In genomic region chr11:97338302-97338976, GRCm38 (mm10) we compare ENCODE assay signal across 11 mouse cellular contexts. TPM values are rescaled to one million over a fixed set of nuclear protein-coding genes. Genes with fewer than 3 reads are reported as not detected.
DNase-seq lines count a peak whose midpoint lies in the region; ATAC-seq and TF ChIP-seq lines count a peak whose summit lies in the region.
"Had no signal": no experiment of that assay in that cellular context is flagged by ENCODE, and none has a peak within 500 bp of the region (broad histone marks: within the 10 kb centered on the region; RNA-seq: fewer than 3 reads in every experiment).

No protein-coding gene starts in this region.

- H3K9me3 ChIP-seq in heart, embryonic 11.5 days (replicated peaks; ENCODE audit: control insufficient read depth, low read length) = no peaks in the 10 kb centered on the region
- H3K9me3 ChIP-seq in embryonic facial prominence, embryonic 10.5 days = no peaks in the 10 kb centered on the region
- H3K9me3 ChIP-seq in intestine, embryonic 14.5 days (ENCODE audit: control insufficient read depth, low read length) = no peaks in the 10 kb centered on the region
- no peaks in the 10 kb centered on the region for H3K9me3 ChIP-seq in midbrain, postnatal 0 days (ENCODE audit: low read length)
- H3K9me3 ChIP-seq: megakaryocyte, embryonic 14.5 days had no signal

- no peak for TF ChIP-seq CTCF in midbrain, postnatal 0 days (IDR thresholded peaks at IDR 0.05)

- H3K27me3 ChIP-seq in heart, embryonic 11.5 days (ENCODE audit: control insufficient read depth, insufficient read depth, low read length) = peaks cover 41% of the 10 kb centered on the region
- peaks cover 51% of the 10 kb centered on the region for H3K27me3 ChIP-seq in embryonic facial prominence, embryonic 10.5 days (replicated peaks; ENCODE audit: low read depth, poor library complexity, severe bottlenecking)
- H3K27me3 ChIP-seq in intestine, embryonic 14.5 days (replicated peaks; ENCODE audit: control insufficient read depth, insufficient read depth, low read length) = 0 out of 2 replicates have a peak, but pooled peaks cover under 1% of the 10 kb centered on the region
- H3K27me3 ChIP-seq in midbrain, postnatal 0 days (ENCODE audit: insufficient read depth, low read length) = no peaks in the 10 kb centered on the region
- H3K27me3 ChIP-seq: CH12.LX had no signal

- H3K4me2 ChIP-seq in heart, embryonic 11.5 days = peak overlapping the region; percentile 56
- peak overlapping the region; percentile 35 for H3K4me2 ChIP-seq in intestine, embryonic 14.5 days (ENCODE audit: low read length)
- no peak overlapping the region; the same call in 1 of the 2 replicates for H3K4me2 ChIP-seq in midbrain, postnatal 0 days (ENCODE audit: low read depth, low read length, poor library complexity, severe bottlenecking)

- 30% methylated on average over 21 of the region's 21 CpGs for WGBS in heart, embryonic 11.5 days (ENCODE audit: insufficient replicate concordance)
- WGBS in embryonic facial prominence, embryonic 10.5 days = 57% methylated on average over 21 of the region's 21 CpGs
- 43% methylated on average over 21 of the region's 21 CpGs for WGBS in intestine, embryonic 14.5 days
- WGBS in midbrain, postnatal 0 days = 62% methylated on average over 20 of the region's 21 CpGs

- H3K27ac ChIP-seq in heart, embryonic 11.5 days (ENCODE audit: low read depth, low read length) = no peak overlapping the region
- H3K27ac ChIP-seq in embryonic facial prominence, embryonic 10.5 days (replicated peaks) = peak overlapping the region; percentile 19; the same call in 1 of the 2 replicates
- peak overlapping the region; percentile 76 for H3K27ac ChIP-seq in intestine, embryonic 14.5 days (ENCODE audit: low read depth)
- 0 out of 2 replicates have a peak overlapping the region, but pooled peaks have one; percentile 18 for H3K27ac ChIP-seq in midbrain, postnatal 0 days (ENCODE audit: low read depth, low read length)

- no peak for DNase-seq in heart, postnatal 36 days
- no peak for DNase-seq in embryonic facial prominence, embryonic 10.5 days (ENCODE audit: low spot score)
- DNase-seq in intestine, embryonic 14.5 days (ENCODE audit: low spot score) = peak; percentile 68
- peak; percentile 12 for DNase-seq in midbrain, postnatal 0 days (ENCODE audit: low spot score)
- DNase-seq in right cerebral cortex, postnatal 25 days = no peak
- no peak for DNase-seq in adrenal gland, postnatal 25 days
- no peak for DNase-seq in cerebellum, postnatal 4 days (ENCODE audit: low spot score in 2 of 2)
- DNase-seq: thymus, postnatal 14 days had no signal

- intact Hi-C loops in heart, postnatal 36 days (cut with DNase I) = no loop called here

- H3K36me3 ChIP-seq in heart, embryonic 11.5 days (ENCODE audit: control insufficient read depth, insufficient read depth, low read length) = no peaks in the 10 kb centered on the region
- no peaks in the 10 kb centered on the region for H3K36me3 ChIP-seq in embryonic facial prominence, embryonic 10.5 days (replicated peaks)
- no peaks in the 10 kb centered on the region for H3K36me3 ChIP-seq in intestine, embryonic 14.5 days (ENCODE audit: control insufficient read depth, insufficient read depth, low read length)
- 0 out of 2 replicates have a peak, but pooled peaks cover 2% of the 10 kb centered on the region for H3K36me3 ChIP-seq in midbrain, postnatal 0 days (ENCODE audit: insufficient read depth, low read length)

- H3K4me1 ChIP-seq in heart, embryonic 11.5 days (ENCODE audit: control insufficient read depth, insufficient read depth, low read length) = peaks cover 9% of the 10 kb centered on the region
- peaks cover 54% of the 10 kb centered on the region for H3K4me1 ChIP-seq in embryonic facial prominence, embryonic 10.5 days
- no peaks in the 10 kb centered on the region for H3K4me1 ChIP-seq in intestine, embryonic 14.5 days (replicated peaks; ENCODE audit: control insufficient read depth, insufficient read depth, low read length)
- no peaks in the 10 kb centered on the region for H3K4me1 ChIP-seq in midbrain, postnatal 0 days (ENCODE audit: insufficient read depth, low read length)

- peak overlapping the region; percentile 34; the same call in 1 of the 2 replicates for H3K9ac ChIP-seq in heart, embryonic 11.5 days (ENCODE audit: low read depth, low read length)
- H3K9ac ChIP-seq in intestine, embryonic 14.5 days (ENCODE audit: low read length) = no peak overlapping the region
- no peak overlapping the region for H3K9ac ChIP-seq in midbrain, postnatal 0 days (replicated peaks; ENCODE audit: low read length, poor library complexity, severe bottlenecking)

- H3K4me3 ChIP-seq in heart, embryonic 11.5 days (ENCODE audit: low read depth, low read length) = peak overlapping the region; percentile 12; the same call in 1 of the 2 replicates
- H3K4me3 ChIP-seq in embryonic facial prominence, embryonic 10.5 days = peak overlapping the region; percentile 2; the same call in 1 of the 2 replicates
- no peak overlapping the region for H3K4me3 ChIP-seq in intestine, embryonic 14.5 days (ENCODE audit: low read depth, low read length)
- H3K4me3 ChIP-seq in midbrain, postnatal 0 days (ENCODE audit: low read depth, low read length) = no peak overlapping the region
- H3K4me3 ChIP-seq: megakaryocyte, embryonic 14.5 days had no signal

- no peak for ATAC-seq in heart, embryonic 11.5 days (replicated peaks; ENCODE audit: insufficient number of reproducible peaks, low FRiP score, low TSS enrichment)
- ATAC-seq in intestine, embryonic 14.5 days (replicated peaks; ENCODE audit: low FRiP score, low TSS enrichment, low read depth) = peak; percentile 50
- ATAC-seq in midbrain, postnatal 0 days (ENCODE audit: low FRiP score) = no peak

RNA-seq across cellular contexts. Expression of gene Gpr179, which starts 13.4 kb away (rescaled TPM):
- 0.01 TPM in 1 of 2 replicates, not detected in the other for polyA plus RNA-seq in heart, embryonic 11.5 days (2014; fragmentation: Nextera tagmentation; extraction: Ambion mirVana)
- under 1 TPM; 0.08 to 0.11 TPM for total RNA-seq in heart, postnatal 36 days (2021)
- polyA plus RNA-seq in embryonic facial prominence, embryonic 10.5 days (2016; fragmentation: Nextera tagmentation; extraction: Ambion mirVana) = 0.05 and 0.07 TPM in 2 replicates
- 0.11 and 0.15 TPM in 2 replicates for polyA plus RNA-seq in intestine, embryonic 14.5 days (2014; fragmentation: Nextera tagmentation; extraction: Ambion mirVana)
- total RNA-seq in midbrain, postnatal 0 days (2014; rRNA removed) = 0.57 and 0.71 TPM in 2 replicates
- 0.66 and 0.78 TPM in 2 replicates for polyA plus RNA-seq in midbrain, postnatal 0 days (2015; fragmentation: Nextera tagmentation; extraction: Ambion mirVana)
- 1.8 and 4.7 TPM in 2 replicates for total RNA-seq in adrenal gland, postnatal 25 days (2021)

RNA-seq across cellular contexts. Expression of gene Mrpl45, which starts 22.9 kb away (rescaled TPM):
- 64.2 and 70.3 TPM in 2 replicates for polyA plus RNA-seq in heart, embryonic 11.5 days (2014; fragmentation: Nextera tagmentation; extraction: Ambion mirVana)
- total RNA-seq in heart, postnatal 36 days (2021) = 10 to 100 TPM; 55.3 to 65.3 TPM
- polyA plus RNA-seq in embryonic facial prominence, embryonic 10.5 days (2016; fragmentation: Nextera tagmentation; extraction: Ambion mirVana) = 65.7 and 67.0 TPM in 2 replicates
- polyA plus RNA-seq in intestine, embryonic 14.5 days (2014; fragmentation: Nextera tagmentation; extraction: Ambion mirVana) = 52.1 and 55.5 TPM in 2 replicates
- 21.4 and 29.1 TPM in 2 replicates for total RNA-seq in midbrain, postnatal 0 days (2014; rRNA removed)
- polyA plus RNA-seq in midbrain, postnatal 0 days (2015; fragmentation: Nextera tagmentation; extraction: Ambion mirVana) = 33.0 and 36.0 TPM in 2 replicates
- total RNA-seq in adrenal gland, postnatal 25 days (2021) = 25.9 and 31.6 TPM in 2 replicates

RNA-seq across cellular contexts. Expression of gene Socs7, which starts 23.9 kb away (rescaled TPM):
- polyA plus RNA-seq in heart, embryonic 11.5 days (2014; fragmentation: Nextera tagmentation; extraction: Ambion mirVana) = 2.2 and 2.9 TPM in 2 replicates
- total RNA-seq in heart, postnatal 36 days (2021) = 10 to 100 TPM; 18.3 to 19.6 TPM
- polyA plus RNA-seq in embryonic facial prominence, embryonic 10.5 days (2016; fragmentation: Nextera tagmentation; extraction: Ambion mirVana) = 3.3 TPM in 2 replicates
- 2.1 and 2.5 TPM in 2 replicates for polyA plus RNA-seq in intestine, embryonic 14.5 days (2014; fragmentation: Nextera tagmentation; extraction: Ambion mirVana)
- 54.9 and 60.4 TPM in 2 replicates for total RNA-seq in midbrain, postnatal 0 days (2014; rRNA removed)
- 6.9 and 7.4 TPM in 2 replicates for polyA plus RNA-seq in midbrain, postnatal 0 days (2015; fragmentation: Nextera tagmentation; extraction: Ambion mirVana)
- total RNA-seq in adrenal gland, postnatal 25 days (2021) = 21.0 and 27.5 TPM in 2 replicates

RNA-seq across cellular contexts. Expression of gene Npepps, which starts 58.0 kb away (rescaled TPM):
- 78.0 and 79.8 TPM in 2 replicates for polyA plus RNA-seq in heart, embryonic 11.5 days (2014; fragmentation: Nextera tagmentation; extraction: Ambion mirVana)
- 10 to 100 TPM; 79.6 to 87.6 TPM for total RNA-seq in heart, postnatal 36 days (2021)
- polyA plus RNA-seq in embryonic facial prominence, embryonic 10.5 days (2016; fragmentation: Nextera tagmentation; extraction: Ambion mirVana) = 85.5 and 88.1 TPM in 2 replicates
- 83.1 and 90.0 TPM in 2 replicates for polyA plus RNA-seq in intestine, embryonic 14.5 days (2014; fragmentation: Nextera tagmentation; extraction: Ambion mirVana)
- 52.5 and 81.0 TPM in 2 replicates for total RNA-seq in midbrain, postnatal 0 days (2014; rRNA removed)
- polyA plus RNA-seq in midbrain, postnatal 0 days (2015; fragmentation: Nextera tagmentation; extraction: Ambion mirVana) = 97.8 and 109 TPM in 2 replicates
- total RNA-seq in adrenal gland, postnatal 25 days (2021) = 109 and 110 TPM in 2 replicates

Comparison
In these comparisons a context has a peak if more than half of its experiments do, and no peak if none do; other contexts are left out.
1. H3K4me3 ChIP-seq: peak in heart, embryonic 11.5 days (single experiment) and embryonic facial prominence, embryonic 10.5 days (single experiment); none in intestine, embryonic 14.5 days (single experiment) and midbrain, postnatal 0 days (single experiment).
2. DNase-seq: peak in intestine, embryonic 14.5 days (single experiment) and midbrain, postnatal 0 days (single experiment); none in heart, postnatal 36 days (0 of 2), embryonic facial prominence, embryonic 10.5 days (single experiment), right cerebral cortex, postnatal 25 days (single experiment), adrenal gland, postnatal 25 days (single experiment) and cerebellum, postnatal 4 days (0 of 2).